Mouse (Mus musculus) midbrain, embryonic 11.5 days (tissue): ENCODE measurements around the gene Ryk. TPM values are rescaled to one million over a fixed set of nuclear protein-coding genes. Genes with fewer than 3 reads are reported as not detected.
A peak's percentile ranks its signal among the peaks of the same experiment; 100 is the strongest.

Experiments
- ATAC-seq: fragments of 200-750 bp; cut with Nextera tagmentation; 2 replicates; pipeline ENCODE4 v1.8.0; 2017; ENCODE audit warnings: moderate TSS enrichment, moderate library complexity; ENCODE audit not compliant: low FRiP score
- DNase-seq: peaks from one replicate; pipeline ENCODE4 v3.0.0; 2015; ENCODE audit warnings: low spot score; ENCODE audit errors: missing footprints
- H3K27ac ChIP-seq: fragments of 300-500 bp; sonication (generic); 2 replicates; pipeline ENCODE4 v1.5.1; 2014; ENCODE audit warnings: low read depth, low read length
- H3K27me3 ChIP-seq: fragments of 300-500 bp; sonication (generic); 2 replicates; pipeline ENCODE4 v1.6.1; 2014; ENCODE audit warnings: mild to moderate bottlenecking, low read length, moderate library complexity, mixed read lengths; ENCODE audit not compliant: control insufficient read depth, insufficient read depth
- H3K36me3 ChIP-seq: fragments of 300-500 bp; sonication (generic); 2 replicates; pipeline ENCODE4 v1.6.1; 2014; ENCODE audit warnings: mild to moderate bottlenecking, low read length, moderate library complexity, mixed read lengths; ENCODE audit not compliant: control insufficient read depth, insufficient read depth
- H3K4me1 ChIP-seq: fragments of 300-500 bp; sonication (generic); 2 replicates; pipeline ENCODE4 v1.6.1; 2014; ENCODE audit warnings: low read length; ENCODE audit not compliant: control insufficient read depth, insufficient read depth
- H3K4me2 ChIP-seq: fragments of 300-500 bp; sonication (generic); 2 replicates; pipeline ENCODE4 v1.6.1; 2014; ENCODE audit warnings: mild to moderate bottlenecking, moderate library complexity
- H3K4me3 ChIP-seq: fragments of 300-500 bp; sonication (generic); 2 replicates; pipeline ENCODE4 v1.5.1; 2014; ENCODE audit warnings: low read depth, low read length
- H3K9ac ChIP-seq: fragments of 300-500 bp; sonication (generic); 2 replicates; pipeline ENCODE4 v1.6.1; 2014; ENCODE audit warnings: low read length
- H3K9me3 ChIP-seq: fragments of 300-500 bp; sonication (generic); 2 replicates; pipeline ENCODE4 v1.6.1; 2016; ENCODE audit warnings: low read length; ENCODE audit not compliant: control insufficient read depth
- WGBS: fragments of 180-500 bp; shearing (Covaris S2); extraction: QIAGEN DNeasy Blood & Tissue Kit; methylation state at CpG from one replicate; pipeline ENCODE4 v1.1.7; 2014; 5-methylcytosine and 5-hydroxymethylcytosine counted together
- polyA plus RNA-seq: library from polyadenylated mRNA; unstranded; fragments of >200 nt; fragmentation: Nextera tagmentation; extraction: Ambion mirVana; gene quantifications from 2 replicates; pipeline ENCODE4 v1.2.1, GENCODE M21; 2014

Gene Ryk
- polyA plus RNA-seq, 1 experiment from 2014 or later: 27.1 TPM

DNA sequence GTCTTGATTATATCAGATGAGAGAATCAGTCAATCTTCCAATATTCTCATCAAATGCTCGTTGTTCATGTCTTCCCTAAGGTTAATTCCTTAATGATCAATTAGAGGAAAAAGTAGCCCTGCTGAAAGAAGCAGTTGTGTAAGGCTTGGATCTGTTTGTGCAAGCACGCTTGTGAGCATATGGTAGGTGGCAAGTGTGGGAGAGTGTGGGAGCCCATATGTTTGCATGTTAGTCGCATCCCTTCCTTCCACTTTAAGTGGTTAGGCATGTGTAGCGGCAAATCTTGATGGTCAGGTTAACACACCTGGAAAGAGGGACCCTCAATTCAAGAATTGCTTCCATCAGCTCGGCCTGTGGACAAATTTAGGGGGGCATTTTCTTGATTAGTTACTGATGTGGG, 11.6 kb downstream of the Ryk start:
- Histone ChIP-seq H3K9me3 (no peaks in the 10 kb centered on the region), H3K27ac (no peak overlapping the region), H3K36me3 (no peaks in the 10 kb centered on the region), H3K4me3 (no peak overlapping the region), H3K27me3 (no peaks in the 10 kb centered on the region), H3K4me1 (peaks cover 7% of the 10 kb centered on the region), H3K9ac (no peak overlapping the region), H3K4me2 (no peak overlapping the region)
- DNase-seq (no peak), ATAC-seq (no peak)
- WGBS: 88% methylated on average over 5 of the region's 5 CpGs

DNA sequence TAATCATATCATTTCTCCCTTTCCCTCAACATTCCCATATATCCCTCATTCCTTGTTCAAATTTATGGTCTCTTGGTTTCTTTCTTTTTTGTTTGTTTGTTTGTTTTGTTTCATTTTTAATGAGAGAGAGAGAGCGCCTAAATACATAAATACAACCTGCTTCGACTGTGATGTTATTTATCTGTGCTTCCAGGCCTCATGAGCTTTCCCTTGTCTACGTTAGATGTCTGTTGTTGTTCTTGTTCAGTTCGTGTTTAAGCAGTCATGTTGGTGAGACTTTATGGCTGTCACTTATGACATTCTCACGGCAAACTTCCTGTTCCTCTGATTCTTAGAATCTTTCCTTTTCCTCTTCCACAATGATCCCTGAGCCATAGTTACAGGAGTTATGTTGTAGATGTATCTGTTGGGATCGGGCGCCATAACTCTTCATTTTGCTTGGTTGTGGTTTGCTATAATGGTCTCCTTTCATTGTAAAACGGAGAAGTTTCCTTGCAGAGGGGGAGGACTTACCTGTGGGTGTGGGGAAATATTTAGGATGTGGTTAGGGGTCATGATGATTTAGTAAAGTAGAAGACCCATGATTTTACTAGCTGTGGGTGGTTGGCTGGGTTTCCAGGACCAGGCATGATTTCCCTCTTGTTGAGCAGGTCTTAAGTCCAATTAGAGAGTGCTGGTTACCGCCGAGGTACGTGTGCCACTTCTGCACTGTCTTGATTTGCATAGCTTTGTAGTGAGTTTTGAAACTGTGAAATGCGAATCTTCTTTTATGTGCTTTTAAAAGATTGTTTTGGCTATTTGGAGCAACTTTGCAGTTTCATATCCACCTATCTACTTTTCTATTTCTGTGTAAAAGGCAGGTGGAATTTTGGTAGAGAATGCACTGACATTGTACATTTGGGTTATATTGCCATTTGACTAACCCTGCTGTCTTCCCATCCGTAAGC, 17.6 kb downstream of the Ryk start:
- no peak overlapping the region for H3K27ac ChIP-seq
- no peak overlapping the region for H3K9ac ChIP-seq
- DNase-seq (no peak), ATAC-seq (no peak)
- H3K36me3 ChIP-seq: no peaks in the 10 kb centered on the region
- WGBS: 94% methylated on average over 13 of the region's 13 CpGs
- H3K4me1 ChIP-seq: no peaks in the 10 kb centered on the region
- H3K27me3 ChIP-seq: no peaks in the 10 kb centered on the region
- no peaks in the 10 kb centered on the region for H3K9me3 ChIP-seq
- H3K4me2 ChIP-seq: no peak overlapping the region
- no peak overlapping the region for H3K4me3 ChIP-seq

DNA sequence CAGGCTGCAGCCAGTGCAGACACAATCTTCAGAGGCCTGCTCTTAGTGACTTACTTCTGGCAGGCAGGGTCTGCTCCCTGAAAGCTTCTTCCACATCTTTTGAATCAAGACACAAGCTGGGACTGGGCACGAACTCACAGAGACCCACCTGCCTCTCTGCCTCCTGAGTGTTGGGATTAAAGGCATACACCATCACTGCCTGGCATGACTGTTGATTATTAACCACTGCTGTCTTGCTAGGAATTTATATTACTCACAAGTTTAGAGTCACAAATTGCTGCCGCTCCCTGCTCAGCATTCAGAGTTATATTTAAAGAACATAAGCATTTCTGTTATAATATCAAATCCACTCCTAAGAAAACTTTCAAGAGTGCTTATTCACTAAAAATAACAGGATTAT, 23.1 kb downstream of the Ryk start:
- no peak overlapping the region for H3K27ac ChIP-seq
- DNase-seq (no peak), ATAC-seq (no peak)
- no peak overlapping the region for H3K9ac ChIP-seq
- H3K4me3 ChIP-seq: no peak overlapping the region
- H3K4me2 ChIP-seq: no peak overlapping the region
- no peaks in the 10 kb centered on the region for H3K36me3 ChIP-seq
- no peaks in the 10 kb centered on the region; the same call in 1 of the 2 replicates for H3K9me3 ChIP-seq
- H3K4me1 ChIP-seq: no peaks in the 10 kb centered on the region
- 99% methylated on average over 2 of the region's 2 CpGs for WGBS
- no peaks in the 10 kb centered on the region for H3K27me3 ChIP-seq

- H3K9me3 ChIP-seq: no peaks in the 10 kb centered on the region; the same call in 1 of the 2 replicates
- no peaks in the 10 kb centered on the region for H3K27me3 ChIP-seq
- no peak overlapping the region for H3K4me2 ChIP-seq
- no peak overlapping the region for H3K9ac ChIP-seq
- DNase-seq (no peak), ATAC-seq (no peak)
- no peak overlapping the region for H3K27ac ChIP-seq
- no peaks in the 10 kb centered on the region for H3K36me3 ChIP-seq
- 96% methylated on average over 5 of the region's 5 CpGs for WGBS
- no peaks in the 10 kb centered on the region for H3K4me1 ChIP-seq
- no peak overlapping the region for H3K4me3 ChIP-seq
Observed at GRCm38 (mm10) chr9:102858283-102858682, 23.6 kb downstream of the Ryk start.

GRCm38 (mm10) chr9:102859399-102859798, 24.7 kb downstream of the Ryk start:
- Histone ChIP-seq H3K27me3 (no peaks in the 10 kb centered on the region), H3K4me1 (no peaks in the 10 kb centered on the region; the same call in 1 of the 2 replicates), H3K4me3 (no peak overlapping the region), H3K36me3 (no peaks in the 10 kb centered on the region), H3K4me2 (no peak overlapping the region), H3K9me3 (no peaks in the 10 kb centered on the region; the same call in 1 of the 2 replicates), H3K9ac (no peak overlapping the region), H3K27ac (no peak overlapping the region)
- DNase-seq (no peak), ATAC-seq (no peak)
- 94% methylated on average over 5 of the region's 5 CpGs for WGBS

DNA sequence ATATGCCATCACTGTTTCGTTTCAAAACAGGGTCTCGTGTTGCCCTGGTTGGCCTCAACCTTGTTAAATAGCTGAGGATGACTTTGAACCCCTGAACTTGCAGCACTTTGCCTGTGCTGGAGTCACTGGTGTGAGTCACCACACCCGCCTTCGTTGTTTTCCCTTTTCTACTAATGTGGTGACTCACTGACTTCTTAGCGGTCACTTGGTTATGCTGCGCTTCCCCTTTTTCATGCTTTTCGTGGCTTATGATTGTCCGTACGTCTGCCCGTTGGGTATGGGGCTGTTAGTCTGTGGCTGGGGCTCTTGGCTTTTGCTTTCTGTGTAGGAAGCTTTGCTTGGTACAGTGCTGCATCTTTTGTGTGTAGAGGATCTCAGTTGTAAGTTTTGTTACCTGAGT, 25.2 kb downstream of the Ryk start:
- Histone ChIP-seq H3K4me1 (no peaks in the 10 kb centered on the region; the same call in 1 of the 2 replicates), H3K4me3 (no peak overlapping the region), H3K9ac (no peak overlapping the region), H3K36me3 (no peaks in the 10 kb centered on the region), H3K27ac (no peak overlapping the region), H3K9me3 (no peaks in the 10 kb centered on the region; the same call in 1 of the 2 replicates), H3K27me3 (no peaks in the 10 kb centered on the region), H3K4me2 (no peak overlapping the region)
- no peak for ATAC-seq
- 97% methylated on average over 10 of the region's 10 CpGs for WGBS
- peak; percentile 59 for DNase-seq

DNA sequence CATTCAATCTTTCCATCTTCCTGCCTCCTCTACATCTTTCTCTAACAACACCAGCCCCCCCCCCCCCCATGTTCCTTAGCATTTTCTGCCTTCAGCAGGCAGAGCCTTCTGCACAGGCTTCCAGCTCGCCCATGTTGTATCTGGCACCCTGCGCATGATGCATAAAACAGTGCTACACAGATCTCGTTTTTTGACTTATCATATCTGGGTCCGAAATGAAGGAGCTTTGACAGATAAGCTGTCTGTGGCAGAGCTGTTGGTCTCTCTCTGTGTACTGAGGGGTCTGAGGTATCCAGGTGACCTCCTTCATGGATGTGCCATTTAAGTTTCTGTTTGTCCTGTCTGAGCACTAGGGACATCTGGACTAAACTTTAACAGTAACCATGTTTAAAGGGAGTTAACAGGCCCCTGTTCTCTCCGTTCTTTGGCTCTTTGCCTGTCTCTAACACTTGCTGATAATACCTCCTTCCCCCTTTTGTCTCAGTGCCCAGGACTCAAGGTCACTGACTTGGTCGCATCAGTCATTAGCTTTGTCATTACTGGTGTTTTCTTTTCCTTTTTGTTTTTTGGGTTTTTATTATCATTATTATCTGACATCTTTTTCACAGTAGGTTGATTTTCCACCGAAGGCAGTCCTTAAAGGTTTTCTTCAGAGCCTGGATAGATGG, 26.2 kb downstream of the Ryk start:
- H3K36me3 ChIP-seq: no peaks in the 10 kb centered on the region
- peak; percentile 61 for DNase-seq

GRCm38 (mm10) chr9:102861789-102862188, 27.1 kb downstream of the Ryk start:
- Histone ChIP-seq H3K27ac (no peak overlapping the region), H3K27me3 (no peaks in the 10 kb centered on the region), H3K9me3 (no peaks in the 10 kb centered on the region; the same call in 1 of the 2 replicates), H3K9ac (no peak overlapping the region), H3K36me3 (no peaks in the 10 kb centered on the region), H3K4me3 (no peak overlapping the region), H3K4me2 (no peak overlapping the region), H3K4me1 (no peaks in the 10 kb centered on the region; the same call in 1 of the 2 replicates)
- ATAC-seq: no peak
- WGBS: 91% methylated on average over 7 of the region's 7 CpGs
- DNase-seq: no peak

More for the DNA sequence above, 26.2 kb downstream of the Ryk start:
- no peak overlapping the region for H3K9ac ChIP-seq
- ATAC-seq: no peak
- no peaks in the 10 kb centered on the region; the same call in 1 of the 2 replicates for H3K4me1 ChIP-seq
- no peak overlapping the region for H3K4me3 ChIP-seq
- H3K4me2 ChIP-seq: no peak overlapping the region
- no peaks in the 10 kb centered on the region; the same call in 1 of the 2 replicates for H3K9me3 ChIP-seq
- no peaks in the 10 kb centered on the region for H3K27me3 ChIP-seq
- no peak overlapping the region for H3K27ac ChIP-seq
- 86% methylated on average over 7 of the region's 7 CpGs for WGBS

GRCm38 (mm10) chr9:102862260-102862659, 27.5 kb downstream of the Ryk start:
- Histone ChIP-seq H3K4me3 (no peak overlapping the region), H3K9me3 (no peaks in the 10 kb centered on the region; the same call in 1 of the 2 replicates), H3K9ac (no peak overlapping the region), H3K36me3 (no peaks in the 10 kb centered on the region), H3K4me2 (no peak overlapping the region), H3K4me1 (no peaks in the 10 kb centered on the region; the same call in 1 of the 2 replicates), H3K27ac (no peak overlapping the region), H3K27me3 (no peaks in the 10 kb centered on the region)
- DNase-seq (no peak), ATAC-seq (no peak)
- WGBS: 83% methylated on average over 3 of the region's 3 CpGs
